Mouse (Mus musculus): Measurements from ENCODE around the gene C1rl. TPM values are rescaled to one million over a fixed set of nuclear protein-coding genes. Genes with fewer than 3 reads are reported as not detected.
"Not testable (repeated sequence)": the region's sequence is repeated elsewhere in the genome, so short reads cannot be mapped to it uniquely, and the experiment has no call there.

The C1rl gene
- total RNA-seq, 2 experiments from 2014 or later: 0.27 to 0.28 TPM

DNA sequence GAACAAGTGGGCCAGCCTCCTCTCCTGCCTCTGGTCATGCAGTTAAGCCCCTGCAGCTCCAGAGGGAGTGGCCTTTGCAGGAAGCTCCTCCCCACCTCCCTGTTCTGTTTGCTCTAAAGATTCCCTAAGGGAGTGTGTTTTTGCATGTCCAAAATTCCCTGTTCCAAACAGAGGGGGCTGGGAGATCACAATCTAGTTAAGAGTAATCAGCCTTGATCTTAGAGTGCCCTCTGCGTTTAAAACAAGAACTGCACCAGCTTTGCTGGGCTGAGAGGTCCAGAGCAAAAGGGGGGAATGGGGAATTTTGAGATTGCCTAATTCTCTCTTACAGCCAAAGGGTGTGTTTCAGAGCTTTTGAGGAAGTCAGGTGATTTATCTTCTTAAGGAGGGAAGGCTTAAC, 49.4 kb downstream of the C1rl start, which contains the start of gene C1s1:
Gene C1s1 (minus strand): TSS at position 76 of the 400 bp plus-strand sequence.
- H3K27ac ChIP-seq, H3K4me3 ChIP-seq: not testable (repeated sequence)
- peak; percentile 19 to 60 for DNase-seq (ENCODE audit: low spot score in 2 of 2)

GRCm38 (mm10) chr6:124544466-124544865, 51.6 kb downstream of the C1rl start:
- peak; percentile 53 for TF ChIP-seq CTCF (conservative IDR thresholded peaks at IDR 0.05)
- Histone ChIP-seq H3K27ac (no peak overlapping the region), H3K4me3 (no peak overlapping the region)
- DNase-seq (ENCODE audit: low spot score in 2 of 2): no peak

More for the DNA sequence above, 49.4 kb downstream of the C1rl start, which contains the start of gene C1s1:
- peak; percentile 76 for TF ChIP-seq CTCF (conservative IDR thresholded peaks at IDR 0.05)

- Histone ChIP-seq H3K4me3 (no peak overlapping the region), H3K27ac (no peak overlapping the region)
- TF ChIP-seq CTCF (conservative IDR thresholded peaks at IDR 0.05): peak; percentile 62
- DNase-seq (ENCODE audit: low spot score in 2 of 2): no peak
Measured at GRCm38 (mm10) chr6:124545425-124545824, 52.5 kb downstream of the C1rl start.

GRCm38 (mm10) chr6:124547979-124548378, 55.1 kb downstream of the C1rl start:
- DNase-seq (ENCODE audit: low spot score in 2 of 2); H3K4me3 ChIP-seq; H3K27ac ChIP-seq: not testable (repeated sequence)

DNA sequence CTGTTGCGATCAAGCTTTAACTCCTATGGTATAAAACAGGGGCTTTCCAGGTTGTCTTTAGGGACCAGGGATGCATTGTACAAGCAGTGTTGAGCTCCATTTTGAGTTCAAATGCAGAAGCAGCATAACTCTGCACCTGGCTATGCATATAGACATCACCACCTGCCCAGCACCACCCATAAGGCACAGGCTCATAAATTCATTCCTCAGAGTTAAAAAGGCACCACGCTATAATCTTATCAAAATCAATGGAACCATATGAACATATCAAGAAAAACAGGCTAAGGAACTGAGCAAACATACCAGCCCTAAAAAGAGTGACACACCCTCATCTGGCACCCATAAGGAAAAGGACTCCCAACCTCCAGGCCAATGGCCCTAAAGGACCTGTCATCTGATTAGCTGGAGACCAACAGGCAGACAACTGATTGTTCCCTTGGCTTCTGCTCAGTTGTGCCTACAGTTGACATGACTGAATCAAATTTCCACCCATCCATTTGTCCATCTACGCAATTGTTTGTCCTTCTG, 56.2 kb downstream of the C1rl start:
- no peak for DNase-seq (ENCODE audit: low spot score in 2 of 2)
- H3K27ac ChIP-seq: no peak overlapping the region
- TF ChIP-seq CTCF (conservative IDR thresholded peaks at IDR 0.05): no peak
- H3K4me3 ChIP-seq: no peak overlapping the region

- Histone ChIP-seq H3K27ac (no peak overlapping the region), H3K4me3 (no peak overlapping the region)
- DNase-seq (ENCODE audit: low spot score in 2 of 2): no peak
- TF ChIP-seq CTCF (conservative IDR thresholded peaks at IDR 0.05): no peak
Measured at GRCm38 (mm10) chr6:124552766-124553165, 59.9 kb downstream of the C1rl start.

DNA sequence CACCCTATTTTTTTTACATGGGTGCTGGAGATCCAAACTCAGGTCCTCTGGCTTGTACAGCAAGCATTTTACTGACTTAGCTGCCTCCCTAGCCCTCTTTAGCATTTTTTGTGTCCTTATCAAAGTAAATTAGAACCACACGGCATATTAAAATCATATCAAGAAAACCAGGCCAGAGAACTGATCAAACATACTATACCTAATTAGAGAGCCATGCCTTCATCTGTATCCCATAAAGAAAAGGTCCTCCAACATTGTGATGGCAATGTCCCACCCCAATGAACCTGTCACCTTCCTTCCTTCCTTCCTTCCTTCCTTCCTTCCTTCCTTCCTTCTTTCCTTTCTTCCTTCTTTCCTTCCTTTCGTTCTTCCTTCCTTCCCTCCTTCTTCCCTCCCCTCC, 63.0 kb downstream of the C1rl start:
- H3K27ac ChIP-seq; H3K4me3 ChIP-seq; DNase-seq (ENCODE audit: low spot score in 2 of 2): not testable (repeated sequence)

Other genes with a start within 250 kb of the C1rl start
- gene Cd163, start 188.5 kb upstream of the C1rl start, total RNA-seq (2021): 1 to 10 TPM; 2.1 to 3.0 TPM
- gene Pex5, start 78.0 kb upstream of the C1rl start, total RNA-seq (2021): 10 to 100 TPM; 50.1 to 53.5 TPM
- 100 to 1,000 TPM; 265 to 268 TPM for gene Clstn3, start 28.3 kb upstream of the C1rl start, total RNA-seq (2021)
- under 1 TPM; 0.72 to 0.86 TPM for gene C1ra, start 19.3 kb downstream of the C1rl start, total RNA-seq (2021)
- gene C1s1, start 49.2 kb downstream of the C1rl start, total RNA-seq (2021): 1 to 10 TPM in 1 of 2 experiments, under 1 TPM in 1; 0.79 to 1.2 TPM
- gene C1rb, start 77.2 kb downstream of the C1rl start, total RNA-seq (2021): not detected
- gene C1s2, start 143.0 kb downstream of the C1rl start, total RNA-seq (2021): under 1 TPM; 0.26 to 0.52 TPM
- gene Lpcat3, start 169.9 kb downstream of the C1rl start, total RNA-seq (2021): 10 to 100 TPM; 31.0 to 32.6 TPM
- 10 to 100 TPM; 58.0 to 58.7 TPM for gene Emg1, start 219.1 kb downstream of the C1rl start, total RNA-seq (2021)
- 100 to 1,000 TPM; 121 to 124 TPM for gene Phb2, start 219.2 kb downstream of the C1rl start, total RNA-seq (2021)
- 1 to 10 TPM; 5.5 to 6.6 TPM for gene Ptpn6, start 245.6 kb downstream of the C1rl start, total RNA-seq (2021)
- 100 to 1,000 TPM; 295 to 339 TPM for gene Grcc10, start 248.3 kb downstream of the C1rl start, total RNA-seq (2021)